Mouse (Mus musculus) spleen, adult 2 months (tissue): ENCODE measurements at regions not wholly inside any gene's neighbourhood (a gene's known extent, or its start where the extent isn't known, plus 50 kb on each side); places are given as distances from the start of the nearest gene placed in this dataset.

Experiments used
- CTCF ChIP-seq: fragments of 200-500 bp; IDR thresholded peaks from 2 replicates; pipeline ENCODE4 v1.5.1; 2011; ENCODE audit warnings: mild to moderate bottlenecking, inconsistent platforms; ENCODE audit not compliant: insufficient read depth, insufficient read length, insufficient replicate concordance; ENCODE audit errors: extremely low read depth
- POLR2A ChIP-seq: fragments of 200-500 bp; IDR thresholded peaks from 2 replicates; pipeline ENCODE4 v1.6.1; 2011; ENCODE audit warnings: low read depth, low read length, inconsistent platforms

DNA sequence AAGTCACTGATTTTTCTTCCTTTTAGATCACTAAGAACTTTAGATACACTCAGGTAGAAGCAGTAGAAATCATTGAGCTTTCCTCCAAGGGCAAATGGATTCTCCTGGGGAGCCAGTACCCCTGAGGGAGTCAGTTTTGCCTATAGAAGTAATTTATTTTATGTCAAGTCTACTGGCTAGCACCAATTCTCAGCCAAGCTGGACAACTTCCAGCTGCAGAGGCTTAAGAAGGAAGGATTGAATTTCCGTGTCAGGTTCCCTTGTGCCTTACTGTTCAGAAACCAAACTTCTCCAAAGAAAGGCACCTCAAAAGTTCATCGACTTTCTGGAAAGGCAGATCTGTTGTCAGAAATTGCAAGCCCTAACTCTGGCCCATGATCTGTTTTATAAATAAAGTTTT is 205.2 kb upstream of the A1bg start:
- TF ChIP-seq POLR2A (no peak), CTCF (no peak)
